Mouse (Mus musculus): ENCODE measurements around the gene Aipl1.

DNA sequence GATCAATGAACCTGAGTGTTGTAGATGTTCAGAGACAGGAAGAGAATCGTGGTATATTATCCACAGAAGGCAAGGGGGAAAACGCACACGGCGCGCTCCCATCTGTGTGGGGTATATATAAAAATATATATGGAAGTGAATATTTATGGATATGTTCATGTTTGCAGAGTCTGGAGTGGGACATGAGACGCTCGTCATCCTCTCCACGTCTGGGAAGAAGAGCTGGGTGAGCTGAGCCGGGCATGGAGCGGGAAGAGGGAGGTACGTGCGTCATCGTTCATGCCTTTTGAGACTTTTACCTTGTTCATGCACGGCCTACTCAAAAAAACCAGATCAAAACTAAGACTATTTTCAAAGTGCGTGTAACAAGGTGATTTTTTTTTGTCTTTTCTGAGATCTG, 47.0 kb upstream of the Aipl1 start:
- no peak for TF ChIP-seq CHD2 (IDR thresholded peaks at IDR 0.05; ENCODE audit: low read length)
- no peak for TF ChIP-seq EP300 (IDR thresholded peaks at IDR 0.05; ENCODE audit: low read length)
- TF ChIP-seq POLR2A (IDR thresholded peaks at IDR 0.05; ENCODE audit: low read depth, low read length), result no peak
- TF ChIP-seq CTCF (conservative IDR thresholded peaks at IDR 0.05 in 1 of 2, IDR thresholded peaks at IDR 0.05 in 1 of 2; ENCODE audit: low read depth in 2 of 2, low read length in 2 of 2), result no peak
- TF ChIP-seq MAFK (IDR thresholded peaks at IDR 0.05; ENCODE audit: insufficient replicate concordance, low read length), result no peak
- no peak for TF ChIP-seq KAT2A (IDR thresholded peaks at IDR 0.05; ENCODE audit: insufficient replicate concordance, low read length)
- TF ChIP-seq JUND (conservative IDR thresholded peaks at IDR 0.05; ENCODE audit: low read depth, low read length), result no peak
- no peak for TF ChIP-seq USF1 (IDR thresholded peaks at IDR 0.05; ENCODE audit: low read depth, low read length)

All from CH12.LX (cell line).